Mouse (Mus musculus): Measurements from ENCODE around the gene Tmem147.
"Not testable (repeated sequence)": the region's sequence is repeated elsewhere in the genome, so short reads cannot be mapped to it uniquely, and the experiment has no call there.

DNA sequence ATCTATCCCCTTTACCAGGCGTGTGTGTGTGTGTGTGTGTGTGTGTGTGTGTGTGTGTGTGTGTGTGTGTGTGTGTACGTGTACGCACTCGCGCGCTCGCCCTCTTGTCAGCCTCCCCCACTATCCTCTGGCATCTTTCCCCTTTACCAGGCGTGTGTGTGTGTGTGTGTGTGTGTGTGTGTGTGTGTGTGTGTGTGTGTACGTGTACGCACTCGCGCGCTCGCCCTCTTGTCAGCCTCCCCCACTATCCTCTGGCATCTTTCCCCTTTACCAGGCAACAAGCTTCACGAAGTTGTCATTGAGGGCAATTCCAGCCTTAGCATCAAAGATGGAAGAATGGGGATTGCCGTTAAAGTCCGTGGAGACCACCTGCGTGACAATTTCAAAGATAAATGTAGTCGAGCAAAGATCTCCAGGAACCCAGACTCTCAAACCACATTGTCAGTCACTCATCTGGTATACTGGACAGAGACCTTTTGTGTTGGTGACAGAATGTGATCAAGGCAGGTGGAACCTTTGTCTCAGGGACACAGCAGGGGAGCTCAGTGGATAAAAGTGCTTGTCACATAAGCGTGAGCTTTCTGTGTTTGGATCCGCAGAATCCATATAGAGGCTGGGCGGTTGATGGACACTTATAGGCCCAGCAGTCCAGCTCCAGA is 853 bp upstream of the Tmem147 start:
- TF ChIP-seq CTCF (IDR thresholded peaks at IDR 0.05; ENCODE audit: control insufficient read depth, insufficient read depth, insufficient read length); MYOG (IDR thresholded peaks at IDR 0.05; ENCODE audit: control insufficient read depth, extremely low read depth, insufficient read length); MAX (IDR thresholded peaks at IDR 0.05); USF1 (IDR thresholded peaks at IDR 0.05; ENCODE audit: low read depth): not testable (repeated sequence)
